Mouse (Mus musculus): ENCODE measurements at regions not wholly inside any gene's neighbourhood (a gene's known extent, or its start where the extent isn't known, plus 50 kb on each side); places are given as distances from the start of the nearest gene placed in this dataset.

GRCm38 (mm10) chr1:186286401-186286800 is 169.3 kb upstream of the Lyplal1 start:
- no peak for DNase-seq

- no peak for DNase-seq
These were observed 161.0 kb upstream of the Lyplal1 start for GRCm38 (mm10) chr1:186277981-186278634.

DNA sequence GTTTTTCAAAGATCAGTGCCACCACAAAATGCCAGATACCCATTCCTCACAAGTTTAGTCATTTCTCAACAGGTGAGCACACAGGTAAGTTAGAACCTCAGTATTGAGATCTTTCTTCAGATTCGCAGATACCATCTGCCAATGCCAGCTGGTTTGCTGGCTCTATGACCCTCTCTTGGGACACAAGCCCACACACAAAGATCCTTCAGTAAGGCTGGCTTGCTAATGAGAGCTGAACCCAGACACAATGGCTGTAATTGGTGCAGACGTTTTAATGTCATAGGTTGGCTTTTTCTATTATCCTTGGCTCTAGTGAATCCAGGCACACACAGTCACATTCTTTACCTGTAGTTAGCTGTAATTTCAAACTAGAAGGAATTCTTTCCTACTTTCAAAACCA is 154.3 kb upstream of the Lyplal1 start:
- DNase-seq: no peak

DNA sequence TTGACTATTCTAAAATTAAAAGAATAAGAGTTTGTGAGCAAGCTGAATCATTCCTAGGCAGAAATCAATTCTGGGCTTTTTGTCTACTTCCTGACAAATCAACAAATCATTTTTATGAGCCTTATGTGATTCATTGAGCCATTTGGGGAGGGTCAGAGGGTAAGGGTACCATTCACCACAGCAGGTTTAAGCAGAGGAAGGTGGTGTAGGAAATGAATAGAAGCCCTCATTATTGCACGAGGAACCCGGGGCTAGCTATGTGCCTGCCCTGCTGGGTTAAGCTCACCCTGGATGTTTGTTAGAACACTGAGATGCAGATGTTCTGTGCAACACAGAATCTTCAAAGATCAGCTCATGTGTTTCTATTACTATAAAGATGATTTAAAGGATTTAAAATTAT is 150.2 kb upstream of the Lyplal1 start:
- no peak for DNase-seq

DNA sequence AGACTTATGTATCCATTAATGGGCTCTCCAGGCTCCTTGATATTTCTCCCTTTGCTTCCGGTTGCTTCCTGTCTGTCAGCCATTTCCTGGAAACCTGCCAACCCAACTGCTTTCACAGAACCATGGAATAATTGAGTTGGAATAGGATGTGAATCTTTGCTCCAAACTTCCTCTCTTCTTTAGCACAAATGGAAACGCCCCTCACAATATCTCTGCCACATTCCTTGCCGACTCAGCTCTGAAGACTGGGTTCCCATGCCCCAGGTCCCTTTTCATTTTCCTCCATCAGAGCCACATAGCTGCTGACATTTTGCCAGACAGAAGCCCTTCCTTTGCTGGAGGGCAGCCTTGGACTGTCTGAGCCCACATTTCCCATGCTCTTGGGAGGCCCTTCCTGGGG is 147.5 kb upstream of the Lyplal1 start:
- DNase-seq: no peak

GRCm38 (mm10) chr1:186263955-186264354 is 146.8 kb upstream of the Lyplal1 start:
- no peak for DNase-seq

DNA sequence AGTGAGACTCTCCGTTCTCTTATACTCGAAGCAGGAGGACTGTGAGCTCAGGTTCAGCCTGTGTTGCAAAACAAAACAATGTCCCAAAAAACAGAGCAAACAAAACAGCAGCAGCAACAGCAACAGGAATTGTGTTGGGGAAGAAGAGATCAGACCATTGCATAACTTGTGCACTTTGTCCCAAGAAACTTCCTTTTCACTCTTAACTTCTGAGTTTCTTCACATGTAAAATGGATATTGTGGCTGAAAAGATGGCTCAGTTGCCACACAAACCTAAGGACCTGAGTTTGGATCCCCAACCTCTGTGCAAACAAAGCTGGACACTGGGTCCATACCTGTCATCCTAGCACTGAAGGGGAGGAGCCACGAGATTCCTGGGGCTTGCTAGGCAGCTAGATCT is 146.1 kb upstream of the Lyplal1 start:
- no peak for DNase-seq

DNA sequence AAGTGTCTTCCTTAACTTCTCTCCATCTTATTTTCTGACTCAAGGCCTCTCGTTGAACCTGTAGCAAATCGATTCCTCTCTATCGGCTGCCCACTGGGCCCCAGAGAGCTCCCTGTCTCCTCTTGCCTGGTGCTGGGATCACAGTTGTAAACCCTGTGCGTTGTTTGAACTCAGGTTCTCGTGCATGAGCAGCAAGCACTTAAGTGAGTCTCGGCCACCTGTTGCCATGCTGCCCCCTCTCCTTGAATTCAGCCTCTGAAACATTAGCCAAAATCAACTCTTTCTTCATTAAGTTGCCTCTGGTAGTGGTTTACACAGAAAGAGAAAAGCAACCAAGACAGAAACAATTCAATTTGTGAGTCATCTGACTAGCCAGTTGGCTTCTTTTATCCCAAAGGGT is 144.9 kb upstream of the Lyplal1 start:
- DNase-seq: no peak

- no peak for DNase-seq
These were observed 144.3 kb upstream of the Lyplal1 start for GRCm38 (mm10) chr1:186261326-186261833.

GRCm38 (mm10) chr1:186257611-186258010 is 140.5 kb upstream of the Lyplal1 start:
- no peak for DNase-seq

- no peak for DNase-seq
These were observed 138.5 kb upstream of the Lyplal1 start for GRCm38 (mm10) chr1:186255476-186256080.

GRCm38 (mm10) chr1:186254500-186254899 is 137.4 kb upstream of the Lyplal1 start:
- DNase-seq: no peak

DNA sequence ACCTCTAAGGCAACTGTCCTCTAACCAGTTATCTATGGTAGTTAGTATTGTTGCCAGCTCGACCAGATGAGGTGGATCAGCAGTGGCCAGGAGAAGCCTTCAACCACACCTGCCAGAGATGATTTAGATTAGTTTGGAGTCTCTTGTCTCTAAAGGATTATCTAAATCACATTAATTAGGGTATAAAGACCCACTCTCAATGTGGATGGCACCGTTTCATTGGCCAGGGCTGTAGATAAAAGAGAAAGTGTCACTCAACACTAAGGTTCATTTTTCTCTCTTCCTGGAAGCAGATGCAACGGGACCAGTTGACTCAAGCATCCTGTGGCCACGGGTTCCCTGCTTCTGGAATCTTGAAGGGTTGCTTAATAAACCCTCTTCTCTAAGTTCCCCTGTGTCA is 135.4 kb upstream of the Lyplal1 start:
- DNase-seq: no peak

- DNase-seq: no peak
These were observed 133.2 kb upstream of the Lyplal1 start for GRCm38 (mm10) chr1:186250316-186250715.

DNA sequence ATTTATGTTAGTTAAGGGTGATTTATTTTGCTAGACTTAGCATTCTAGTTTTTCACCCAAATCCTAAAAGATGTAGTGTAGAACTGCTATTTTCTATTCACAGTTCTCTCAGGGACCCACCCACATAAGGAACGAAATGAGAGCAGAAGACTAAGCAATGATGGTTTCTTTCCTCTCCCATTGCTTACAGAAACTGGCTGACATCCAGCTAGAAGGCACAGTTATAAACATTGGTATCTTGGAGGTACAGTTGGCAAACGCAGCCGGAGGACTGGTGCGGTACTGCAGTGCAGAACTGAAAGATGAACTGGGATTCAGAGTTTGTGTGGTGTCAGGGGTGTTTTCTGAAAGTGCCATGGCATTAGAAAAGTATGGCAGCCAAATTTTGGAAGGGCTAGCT is 132.1 kb upstream of the Lyplal1 start:
- no peak for DNase-seq

DNA sequence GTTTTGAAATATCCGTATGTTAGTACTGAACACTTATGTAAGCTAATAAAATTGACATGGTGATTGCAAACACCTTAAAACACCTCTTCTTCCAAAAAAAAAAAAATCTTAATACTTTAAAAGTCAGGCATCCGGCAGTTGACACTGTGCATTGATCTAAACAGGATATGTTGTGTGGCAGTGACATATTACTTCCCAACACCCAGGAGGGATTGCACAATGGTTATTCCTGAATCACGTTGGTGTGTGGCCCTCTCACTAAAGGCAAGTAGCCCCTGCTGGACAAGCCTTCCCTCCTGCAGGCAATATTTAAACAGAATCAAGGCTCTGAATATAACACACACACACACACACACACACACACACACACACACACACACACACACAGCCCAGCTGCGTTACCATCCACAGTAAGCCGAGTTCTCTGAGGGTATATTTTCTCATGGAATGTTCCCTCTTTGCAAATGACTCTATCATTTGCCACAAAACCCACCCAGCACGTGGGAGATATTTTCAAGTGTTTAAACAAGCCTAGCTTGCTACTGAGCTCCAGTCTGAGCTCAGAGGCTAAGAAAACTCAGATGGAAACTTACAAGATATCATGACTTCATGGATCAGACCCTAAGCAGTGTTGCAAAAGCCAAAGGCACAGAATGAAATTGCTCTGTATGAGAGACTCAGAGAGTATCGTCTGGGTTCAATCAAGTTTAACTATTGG is 128.8 kb upstream of the Lyplal1 start:
- no peak for DNase-seq

- no peak for DNase-seq
These were observed 124.0 kb upstream of the Lyplal1 start for GRCm38 (mm10) chr1:186241112-186241511.

GRCm38 (mm10) chr1:186237556-186237955 is 120.4 kb upstream of the Lyplal1 start:
- DNase-seq: no peak

GRCm38 (mm10) chr1:186236267-186237020 is 119.3 kb upstream of the Lyplal1 start:
- DNase-seq: no peak

DNA sequence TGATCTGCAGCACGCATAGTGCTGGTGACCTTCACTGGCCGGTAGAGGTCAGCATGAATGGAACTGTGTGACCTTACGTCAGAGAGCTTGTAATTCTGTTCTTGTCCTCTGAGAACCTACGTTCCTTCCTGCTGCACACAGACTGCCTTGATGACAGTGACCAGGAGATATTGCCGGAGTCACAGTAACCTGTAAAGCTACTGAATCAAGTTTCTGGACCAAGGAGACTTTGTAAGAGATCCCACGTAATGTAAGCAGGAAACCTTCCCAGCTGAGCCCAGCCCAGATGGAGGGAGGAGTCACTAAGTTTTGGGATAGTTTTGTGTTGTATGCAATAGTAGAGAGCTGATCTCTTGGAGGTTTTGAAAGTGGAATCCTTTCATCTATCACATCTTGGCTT is 117.4 kb upstream of the Lyplal1 start:
- DNase-seq: no peak

DNA sequence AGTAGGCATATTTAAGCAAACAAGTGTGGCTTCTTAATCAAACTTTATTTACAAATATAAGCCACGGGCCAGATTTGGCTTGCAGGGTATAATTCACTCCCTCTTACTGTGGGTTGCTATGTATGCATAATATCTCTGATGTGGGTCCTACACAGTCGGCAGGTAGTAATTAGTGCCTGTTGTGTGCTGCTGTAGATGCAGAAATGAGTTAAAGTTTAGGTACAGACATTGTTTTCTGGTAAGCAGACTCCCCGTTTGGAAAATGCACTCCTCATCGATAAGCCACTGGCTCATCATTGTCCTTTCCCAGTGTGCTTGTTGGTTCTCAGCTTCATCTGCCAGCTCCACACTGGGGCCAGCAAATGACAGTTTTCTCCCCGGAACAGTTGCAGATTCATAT is 113.4 kb upstream of the Lyplal1 start:
- DNase-seq: no peak

DNA sequence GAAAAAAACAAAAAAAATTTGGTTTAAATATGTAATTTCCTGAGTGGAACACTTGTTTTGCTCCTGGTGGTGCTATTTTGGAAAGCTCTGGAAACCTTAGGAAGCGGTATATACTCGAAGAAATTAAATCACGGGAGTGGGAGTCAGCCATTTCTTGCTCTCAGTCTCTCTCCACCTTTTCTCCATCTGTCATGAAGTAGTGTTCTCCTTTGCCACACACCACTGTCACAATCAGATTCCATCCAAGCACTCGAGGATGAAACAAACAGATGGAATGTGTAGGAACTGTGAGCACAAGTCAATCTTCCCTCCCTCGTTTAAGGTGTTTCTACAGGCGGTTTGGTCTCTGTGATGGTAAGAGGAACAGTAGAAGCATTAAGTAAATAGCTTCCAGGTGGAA is 112.7 kb upstream of the Lyplal1 start:
- no peak for DNase-seq

- DNase-seq: no peak
These were observed 111.3 kb upstream of the Lyplal1 start for GRCm38 (mm10) chr1:186228396-186228795.

All from thymus, postnatal 14 days (tissue).